Mouse (Mus musculus) limb, embryonic 14.5 days (tissue): Measurements from ENCODE around the gene Klrg2. TPM values are rescaled to one million over a fixed set of nuclear protein-coding genes. Genes with fewer than 3 reads are reported as not detected.

ENCODE experiments used
- ATAC-seq: fragments of 200-750 bp; cut with Nextera tagmentation; 2 replicates; pipeline ENCODE4 v1.8.0; 2017; ENCODE audit warnings: low read depth, moderate number of reproducible peaks, moderate TSS enrichment; ENCODE audit not compliant: low FRiP score
- DNase-seq: peaks from one replicate; pipeline ENCODE4 v3.0.0-alpha.2; 2015; ENCODE audit warnings: low spot score
- H3K27ac ChIP-seq: fragments of 300-500 bp; sonication (generic); replicated peaks from 2 replicates; pipeline ENCODE4 v1.5.1; 2014; ENCODE audit warnings: low read depth, mild to moderate bottlenecking, low read length, moderate library complexity, mixed read lengths
- H3K27me3 ChIP-seq: fragments of 300-500 bp; sonication (generic); 2 replicates; pipeline ENCODE4 v1.6.1; 2014; ENCODE audit warnings: low read length, mixed read lengths; ENCODE audit not compliant: control insufficient read depth, insufficient read depth
- H3K36me3 ChIP-seq: fragments of 300-500 bp; sonication (generic); 2 replicates; pipeline ENCODE4 v1.6.1; 2014; ENCODE audit warnings: mild to moderate bottlenecking, low read length, moderate library complexity, mixed read lengths; ENCODE audit not compliant: control insufficient read depth, insufficient read depth
- H3K4me1 ChIP-seq: fragments of 300-500 bp; sonication (generic); 2 replicates; pipeline ENCODE4 v1.6.1; 2014; ENCODE audit warnings: antibody characterized with exemption, low read length, mixed read lengths; ENCODE audit not compliant: control insufficient read depth, insufficient read depth
- H3K4me2 ChIP-seq: fragments of 300-500 bp; sonication (generic); replicated peaks from 2 replicates; pipeline ENCODE4 v1.6.1; 2014; ENCODE audit warnings: low read depth, mild to moderate bottlenecking, low read length, moderate library complexity; ENCODE audit not compliant: severe bottlenecking
- H3K4me3 ChIP-seq: fragments of 300-500 bp; sonication (generic); replicated peaks from 2 replicates; pipeline ENCODE4 v1.5.1; 2014; ENCODE audit warnings: low read length
- H3K9ac ChIP-seq: fragments of 300-500 bp; sonication (generic); 2 replicates; pipeline ENCODE4 v1.6.1; 2014; ENCODE audit warnings: mild to moderate bottlenecking, low read depth, low read length, moderate library complexity; ENCODE audit not compliant: severe bottlenecking
- H3K9me3 ChIP-seq: fragments of 300-500 bp; sonication (generic); 2 replicates; pipeline ENCODE4 v1.6.1; 2016; ENCODE audit warnings: low read length; ENCODE audit not compliant: control insufficient read depth
- POLR2A ChIP-seq: fragments of 200-500 bp; IDR thresholded peaks from 2 replicates; pipeline ENCODE4 v1.8.0; 2012; ENCODE audit warnings: inconsistent platforms, mild to moderate bottlenecking, moderate library complexity, borderline replicate concordance; ENCODE audit not compliant: insufficient read depth, insufficient read length; ENCODE audit errors: extremely low read depth
- WGBS: fragments of 180-500 bp; shearing (Covaris S2); extraction: QIAGEN DNeasy Blood & Tissue Kit; methylation state at CpG from one replicate; pipeline ENCODE4 v1.1.7; 2014; 5-methylcytosine and 5-hydroxymethylcytosine counted together
- polyA plus RNA-seq, 2 experiments: library from polyadenylated mRNA; depleted of rRNA in 1 of 2; stranded (reverse) in 1 of 2; unstranded in 1 of 2; fragments of >200 nt; fragmentation: Nextera tagmentation in 1 of 2; extraction: Ambion mirVana in 1 of 2; gene quantifications; 2 replicates each; pipeline versions ENCODE4 v1.2.1 to v1.2.3; 2012 to 2014

Klrg2 gene
- polyA plus RNA-seq, 2 experiments: 1.5 to 2.1 TPM

GRCm38 (mm10) chr6:38580112-38580857 lies 56.8 kb downstream of the Klrg2 start:
- no peak for ATAC-seq
- no peak overlapping the region for H3K9ac ChIP-seq
- WGBS: 97% methylated on average over 3 of the region's 3 CpGs
- H3K36me3 ChIP-seq: peaks cover 52% of the 10 kb centered on the region
- H3K27ac ChIP-seq: no peak overlapping the region
- H3K4me1 ChIP-seq: no peaks in the 10 kb centered on the region
- no peak overlapping the region for H3K4me2 ChIP-seq
- H3K27me3 ChIP-seq: no peaks in the 10 kb centered on the region
- H3K4me3 ChIP-seq: no peak overlapping the region
- H3K9me3 ChIP-seq: no peaks in the 10 kb centered on the region
- no peak for DNase-seq
- no peak for TF ChIP-seq POLR2A

- 89% methylated on average over 2 of the region's 2 CpGs for whole genome bisulfite sequencing
- H3K27me3 ChIP-seq: no peaks in the 10 kb centered on the region
- H3K9me3 ChIP-seq: no peaks in the 10 kb centered on the region
- no peak overlapping the region for H3K27ac ChIP-seq
- no peak for ATAC-seq
- H3K4me1 ChIP-seq: no peaks in the 10 kb centered on the region
- no peak for DNase-seq
- H3K4me2 ChIP-seq: no peak overlapping the region
- no peak overlapping the region for H3K9ac ChIP-seq
- peaks cover 54% of the 10 kb centered on the region for H3K36me3 ChIP-seq
- no peak for TF ChIP-seq POLR2A
- no peak overlapping the region for H3K4me3 ChIP-seq
Measured at GRCm38 (mm10) chr6:38576096-38576495, 60.9 kb downstream of the Klrg2 start.

Other genes starting within 250 kb of the Klrg2 start
- 21.5 and 24.3 TPM in 2 replicates for gene Ubn2, start 203.3 kb downstream of the Klrg2 start, polyA plus RNA-seq (2012; rRNA removed)
- gene Ubn2, start 203.3 kb downstream of the Klrg2 start, polyA plus RNA-seq (2014; fragmentation: Nextera tagmentation; extraction: Ambion mirVana): 15.6 and 20.4 TPM in 2 replicates
- 78.3 and 87.5 TPM in 2 replicates for gene Fmc1, start 103.7 kb downstream of the Klrg2 start, polyA plus RNA-seq (2012; rRNA removed)
- gene Fmc1, start 103.7 kb downstream of the Klrg2 start, polyA plus RNA-seq (2014; fragmentation: Nextera tagmentation; extraction: Ambion mirVana): 92.0 and 102 TPM in 2 replicates
- 160 and 214 TPM in 2 replicates for gene Luc7l2, start 85.9 kb downstream of the Klrg2 start, polyA plus RNA-seq (2012; rRNA removed)
- 60.9 and 64.9 TPM in 2 replicates for gene Luc7l2, start 85.9 kb downstream of the Klrg2 start, polyA plus RNA-seq (2014; fragmentation: Nextera tagmentation; extraction: Ambion mirVana)
- gene Clec2l, start 25.8 kb upstream of the Klrg2 start, polyA plus RNA-seq (2012; rRNA removed): 16.1 and 18.2 TPM in 2 replicates
- gene Clec2l, start 25.8 kb upstream of the Klrg2 start, polyA plus RNA-seq (2014; fragmentation: Nextera tagmentation; extraction: Ambion mirVana): 6.3 and 11.7 TPM in 2 replicates
- 1.8 and 3.4 TPM in 2 replicates for gene Tbxas1, start 238.2 kb upstream of the Klrg2 start, polyA plus RNA-seq (2012; rRNA removed)
- gene Tbxas1, start 238.2 kb upstream of the Klrg2 start, polyA plus RNA-seq (2014; fragmentation: Nextera tagmentation; extraction: Ambion mirVana): 2.6 and 3.2 TPM in 2 replicates
- gene Hipk2, start 238.9 kb upstream of the Klrg2 start, polyA plus RNA-seq (2012; rRNA removed): 12.3 and 16.4 TPM in 2 replicates
- 11.9 and 17.4 TPM in 2 replicates for gene Hipk2, start 238.9 kb upstream of the Klrg2 start, polyA plus RNA-seq (2014; fragmentation: Nextera tagmentation; extraction: Ambion mirVana)